In the genomic region with DNA sequence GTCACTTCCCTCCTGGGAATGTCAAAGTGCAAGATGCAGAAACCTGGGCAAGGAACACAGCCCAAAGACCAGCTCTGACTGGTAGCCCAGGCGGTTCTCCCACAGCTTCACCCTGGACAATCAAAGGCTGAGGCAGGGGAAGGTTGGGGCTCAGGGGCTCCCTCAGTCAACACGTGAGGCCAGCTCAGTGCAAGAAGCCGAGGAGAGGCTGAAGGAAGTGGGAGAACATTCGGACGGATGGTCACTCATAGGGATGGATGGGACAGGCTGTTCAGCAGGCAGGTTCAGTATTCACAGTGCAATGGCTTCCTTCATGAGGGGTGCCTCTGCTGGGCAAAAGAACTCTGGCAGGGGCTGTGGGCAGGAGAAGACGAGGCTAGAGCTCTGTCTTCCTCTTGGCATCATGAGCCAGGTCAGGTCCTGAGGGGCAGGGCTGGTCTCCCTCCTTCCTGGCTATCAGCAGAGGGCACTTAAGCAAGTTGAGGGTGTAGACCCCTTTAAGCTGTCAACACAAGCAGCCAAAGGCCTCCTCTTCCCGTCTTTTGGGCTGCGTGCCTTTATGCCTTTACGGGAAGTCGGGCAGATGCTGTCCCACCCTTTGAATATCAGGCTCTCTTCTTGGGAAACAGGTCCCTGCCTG, we compare ENCODE assay signal across 16 mouse cellular contexts. TPM values are rescaled to one million over a fixed set of nuclear protein-coding genes. Genes with fewer than 3 reads are reported as not detected.
DNase-seq lines count a peak whose midpoint lies in the region; ATAC-seq lines count a peak whose summit lies in the region.
"Had no signal": no experiment of that assay in that cellular context is flagged by ENCODE, and none has a peak within 500 bp of the region (broad histone marks: within the 10 kb centered on the region; RNA-seq: fewer than 3 reads in every experiment).

No protein-coding gene starts in this region.

- H3K27ac ChIP-seq in forebrain, embryonic 13.5 days, result peak overlapping the region; percentile 64
- H3K27ac ChIP-seq in forebrain, embryonic 11.5 days (ENCODE audit: low read depth, low read length), result no peak overlapping the region
- H3K27ac ChIP-seq in intestine, embryonic 14.5 days (ENCODE audit: low read depth), result peak overlapping the region; percentile 68; the same call in 1 of the 2 replicates
- H3K27ac ChIP-seq in intestine, embryonic 15.5 days, result no peak overlapping the region
- peak overlapping the region; percentile 86 for H3K27ac ChIP-seq in midbrain, embryonic 10.5 days (replicated peaks)
- no peak overlapping the region for H3K27ac ChIP-seq in midbrain, embryonic 14.5 days (replicated peaks; ENCODE audit: low read depth, low read length)
- peak overlapping the region; percentile 82; the same call in 1 of the 2 replicates for H3K27ac ChIP-seq in stomach, embryonic 15.5 days

- H3K4me3 ChIP-seq in forebrain, embryonic 13.5 days, result no peak overlapping the region
- H3K4me3 ChIP-seq in forebrain, embryonic 11.5 days (ENCODE audit: low read depth, low read length), result no peak overlapping the region
- H3K4me3 ChIP-seq in intestine, embryonic 14.5 days (ENCODE audit: low read depth, low read length), result no peak overlapping the region
- no peak overlapping the region for H3K4me3 ChIP-seq in intestine, embryonic 15.5 days (replicated peaks)
- no peak overlapping the region for H3K4me3 ChIP-seq in midbrain, embryonic 10.5 days
- no peak overlapping the region for H3K4me3 ChIP-seq in midbrain, embryonic 14.5 days (replicated peaks; ENCODE audit: low read depth, low read length)
- no peak overlapping the region for H3K4me3 ChIP-seq in stomach, embryonic 15.5 days (replicated peaks)

- H3K27me3 ChIP-seq in forebrain, embryonic 13.5 days, result no peaks in the 10 kb centered on the region
- no peaks in the 10 kb centered on the region for H3K27me3 ChIP-seq in forebrain, embryonic 11.5 days (ENCODE audit: control insufficient read depth, insufficient read depth, low read length)
- no peaks in the 10 kb centered on the region for H3K27me3 ChIP-seq in intestine, embryonic 14.5 days (replicated peaks; ENCODE audit: control insufficient read depth, insufficient read depth, low read length)
- no peaks in the 10 kb centered on the region for H3K27me3 ChIP-seq in intestine, embryonic 15.5 days (replicated peaks)
- H3K27me3 ChIP-seq in midbrain, embryonic 10.5 days (ENCODE audit: low read depth, poor library complexity, severe bottlenecking), result no peaks in the 10 kb centered on the region
- no peaks in the 10 kb centered on the region for H3K27me3 ChIP-seq in midbrain, embryonic 14.5 days (ENCODE audit: control insufficient read depth, insufficient read depth, low read length)
- H3K27me3 ChIP-seq in stomach, embryonic 15.5 days (replicated peaks), result no peaks in the 10 kb centered on the region

- H3K9ac ChIP-seq in forebrain, embryonic 13.5 days, result no peak overlapping the region
- no peak overlapping the region for H3K9ac ChIP-seq in forebrain, embryonic 11.5 days (ENCODE audit: low read length)
- H3K9ac ChIP-seq in intestine, embryonic 14.5 days (ENCODE audit: low read length), result no peak overlapping the region
- H3K9ac ChIP-seq in intestine, embryonic 15.5 days, result no peak overlapping the region
- no peak overlapping the region for H3K9ac ChIP-seq in midbrain, embryonic 14.5 days (replicated peaks; ENCODE audit: low read length)
- H3K9ac ChIP-seq in stomach, embryonic 15.5 days, result no peak overlapping the region

- no peak for DNase-seq in forebrain, embryonic 11.5 days (ENCODE audit: low spot score)
- peak; percentile 49 for DNase-seq in intestine, embryonic 14.5 days (ENCODE audit: low spot score)
- no peak for DNase-seq in midbrain, embryonic 10.5 days (ENCODE audit: low spot score)
- no peak for DNase-seq in midbrain, embryonic 14.5 days
- no peak for DNase-seq in cerebellum, postnatal 25 days
- DNase-seq: adrenal gland, postnatal 25 days; B cell, adult 2 months; cerebellum, postnatal 36 days; gastrocnemius, postnatal 10 days; kidney, adult 8-10 months; lung, postnatal 36 days; thymus, postnatal 4 days had no signal

- no peak for ATAC-seq in forebrain, embryonic 13.5 days
- ATAC-seq in forebrain, embryonic 11.5 days (replicated peaks; ENCODE audit: low FRiP score), result no peak
- ATAC-seq in intestine, embryonic 14.5 days (replicated peaks; ENCODE audit: low FRiP score, low TSS enrichment, low read depth), result no peak
- no peak; the same call in 1 of the 2 replicates for ATAC-seq in intestine, embryonic 15.5 days
- no peak for ATAC-seq in midbrain, embryonic 14.5 days (ENCODE audit: low FRiP score, low TSS enrichment)
- ATAC-seq in stomach, embryonic 15.5 days (ENCODE audit: insufficient read depth, low FRiP score, low read depth), result no peak

- no peaks in the 10 kb centered on the region for H3K9me3 ChIP-seq in forebrain, embryonic 13.5 days (replicated peaks)
- no peaks in the 10 kb centered on the region for H3K9me3 ChIP-seq in forebrain, embryonic 11.5 days (ENCODE audit: control insufficient read depth, low read length)
- H3K9me3 ChIP-seq in intestine, embryonic 14.5 days (ENCODE audit: control insufficient read depth, low read length), result no peaks in the 10 kb centered on the region
- H3K9me3 ChIP-seq in intestine, embryonic 15.5 days, result no peaks in the 10 kb centered on the region
- no peaks in the 10 kb centered on the region for H3K9me3 ChIP-seq in midbrain, embryonic 10.5 days (replicated peaks)
- no peaks in the 10 kb centered on the region for H3K9me3 ChIP-seq in midbrain, embryonic 14.5 days (ENCODE audit: control insufficient read depth, low read length)
- H3K9me3 ChIP-seq in stomach, embryonic 15.5 days, result no peaks in the 10 kb centered on the region

- 96% methylated on average over 10 of the region's 10 CpGs for WGBS in forebrain, embryonic 13.5 days
- 94% methylated on average over 10 of the region's 10 CpGs for WGBS in forebrain, embryonic 11.5 days
- 91% methylated on average over 10 of the region's 10 CpGs for WGBS in intestine, embryonic 14.5 days
- WGBS in intestine, embryonic 15.5 days, result 87% methylated on average over 10 of the region's 10 CpGs
- 92% methylated on average over 10 of the region's 10 CpGs for WGBS in midbrain, embryonic 10.5 days
- 91% methylated on average over 10 of the region's 10 CpGs for WGBS in midbrain, embryonic 14.5 days
- 78% methylated on average over 10 of the region's 10 CpGs for WGBS in stomach, embryonic 15.5 days

- H3K36me3 ChIP-seq in forebrain, embryonic 13.5 days (ENCODE audit: poor library complexity, severe bottlenecking), result peaks cover 10% of the 10 kb centered on the region; the same call in 1 of the 2 replicates
- no peaks in the 10 kb centered on the region for H3K36me3 ChIP-seq in forebrain, embryonic 11.5 days (ENCODE audit: control insufficient read depth, insufficient read depth, low read length)
- H3K36me3 ChIP-seq in intestine, embryonic 14.5 days (ENCODE audit: control insufficient read depth, insufficient read depth, low read length), result peaks cover 44% of the 10 kb centered on the region
- H3K36me3 ChIP-seq in intestine, embryonic 15.5 days, result no peaks in the 10 kb centered on the region
- H3K36me3 ChIP-seq in midbrain, embryonic 10.5 days, result peaks cover 36% of the 10 kb centered on the region
- no peaks in the 10 kb centered on the region for H3K36me3 ChIP-seq in midbrain, embryonic 14.5 days (ENCODE audit: control insufficient read depth, insufficient read depth, low read length)
- H3K36me3 ChIP-seq in stomach, embryonic 15.5 days, result 0 out of 2 replicates have a peak, but pooled peaks cover 6% of the 10 kb centered on the region

- H3K4me2 ChIP-seq in forebrain, embryonic 13.5 days, result no peak overlapping the region
- no peak overlapping the region for H3K4me2 ChIP-seq in forebrain, embryonic 11.5 days (ENCODE audit: low read depth, low read length, severe bottlenecking)
- H3K4me2 ChIP-seq in intestine, embryonic 14.5 days (ENCODE audit: low read length), result no peak overlapping the region
- no peak overlapping the region for H3K4me2 ChIP-seq in intestine, embryonic 15.5 days (replicated peaks)
- H3K4me2 ChIP-seq in midbrain, embryonic 14.5 days (ENCODE audit: low read length), result no peak overlapping the region
- no peak overlapping the region for H3K4me2 ChIP-seq in stomach, embryonic 15.5 days
- H3K4me2 ChIP-seq: liver, embryonic 11.5 days had no signal

- peaks cover 33% of the 10 kb centered on the region for H3K4me1 ChIP-seq in forebrain, embryonic 13.5 days
- peaks cover 15% of the 10 kb centered on the region for H3K4me1 ChIP-seq in forebrain, embryonic 11.5 days (replicated peaks; ENCODE audit: control insufficient read depth, insufficient read depth, low read length)
- H3K4me1 ChIP-seq in intestine, embryonic 14.5 days (replicated peaks; ENCODE audit: control insufficient read depth, insufficient read depth, low read length), result peaks cover 28% of the 10 kb centered on the region
- peaks cover 29% of the 10 kb centered on the region for H3K4me1 ChIP-seq in intestine, embryonic 15.5 days (replicated peaks)
- peaks cover 43% of the 10 kb centered on the region for H3K4me1 ChIP-seq in midbrain, embryonic 10.5 days
- peaks cover 17% of the 10 kb centered on the region for H3K4me1 ChIP-seq in midbrain, embryonic 14.5 days (ENCODE audit: control insufficient read depth, insufficient read depth, low read length)
- peaks cover 33% of the 10 kb centered on the region for H3K4me1 ChIP-seq in stomach, embryonic 15.5 days

RNA-seq across cellular contexts. Expression of gene Csf1, which starts 18.1 kb away (rescaled TPM):
- 4.5 and 4.9 TPM in 2 replicates for polyA plus RNA-seq in forebrain, embryonic 13.5 days (2015; fragmentation: Nextera tagmentation; extraction: Ambion mirVana)
- 6.0 and 8.1 TPM in 2 replicates for polyA plus RNA-seq in forebrain, embryonic 11.5 days (2014; fragmentation: Nextera tagmentation; extraction: Ambion mirVana)
- 13.3 and 13.6 TPM in 2 replicates for polyA plus RNA-seq in intestine, embryonic 14.5 days (2014; fragmentation: Nextera tagmentation; extraction: Ambion mirVana)
- 12.1 and 13.3 TPM in 2 replicates for polyA plus RNA-seq in intestine, embryonic 15.5 days (2015; fragmentation: Nextera tagmentation; extraction: Ambion mirVana)
- polyA plus RNA-seq in midbrain, embryonic 10.5 days (2016; fragmentation: Nextera tagmentation; extraction: Ambion mirVana), result 6.5 and 7.7 TPM in 2 replicates
- polyA plus RNA-seq in midbrain, embryonic 14.5 days (2014; fragmentation: Nextera tagmentation; extraction: Ambion mirVana), result 2.3 and 7.6 TPM in 2 replicates
- polyA plus RNA-seq in stomach, embryonic 15.5 days (2015; fragmentation: Nextera tagmentation; extraction: Ambion mirVana), result 14.7 and 15.4 TPM in 2 replicates

RNA-seq across cellular contexts. Expression of gene Ahcyl1, which starts 45.8 kb away (rescaled TPM):
- polyA plus RNA-seq in forebrain, embryonic 13.5 days (2015; fragmentation: Nextera tagmentation; extraction: Ambion mirVana), result 98.6 and 106 TPM in 2 replicates
- polyA plus RNA-seq in forebrain, embryonic 11.5 days (2014; fragmentation: Nextera tagmentation; extraction: Ambion mirVana), result 122 and 127 TPM in 2 replicates
- polyA plus RNA-seq in intestine, embryonic 14.5 days (2014; fragmentation: Nextera tagmentation; extraction: Ambion mirVana), result 95.0 and 104 TPM in 2 replicates
- polyA plus RNA-seq in intestine, embryonic 15.5 days (2015; fragmentation: Nextera tagmentation; extraction: Ambion mirVana), result 77.6 and 79.8 TPM in 2 replicates
- polyA plus RNA-seq in midbrain, embryonic 10.5 days (2016; fragmentation: Nextera tagmentation; extraction: Ambion mirVana), result 92.4 and 99.8 TPM in 2 replicates
- polyA plus RNA-seq in midbrain, embryonic 14.5 days (2014; fragmentation: Nextera tagmentation; extraction: Ambion mirVana), result 127 and 142 TPM in 2 replicates
- polyA plus RNA-seq in stomach, embryonic 15.5 days (2015; fragmentation: Nextera tagmentation; extraction: Ambion mirVana), result 73.5 and 84.9 TPM in 2 replicates

Comparison
In these comparisons a context has a peak if more than half of its experiments do, and no peak if none do; other contexts are left out.
1. H3K27ac ChIP-seq: peak in forebrain, embryonic 13.5 days (single experiment), intestine, embryonic 14.5 days (single experiment), midbrain, embryonic 10.5 days (single experiment) and stomach, embryonic 15.5 days (single experiment); none in forebrain, embryonic 11.5 days (single experiment), intestine, embryonic 15.5 days (single experiment) and midbrain, embryonic 14.5 days (single experiment).